Mouse (Mus musculus) liver, embryonic 15.5 days (tissue): ENCODE data around the gene Tbc1d13. TPM values are rescaled to one million over a fixed set of nuclear protein-coding genes. Genes with fewer than 3 reads are reported as not detected.
A peak's percentile ranks its signal among the peaks of the same experiment; 100 is the strongest.
"Not testable (repeated sequence)": the region's sequence is repeated elsewhere in the genome, so short reads cannot be mapped to it uniquely, and the experiment has no call there.

Experiments
- ATAC-seq: fragments of 200-750 bp; cut with Nextera tagmentation; 2 replicates; pipeline ENCODE4 v1.8.0; 2017; ENCODE audit warnings: moderate number of reproducible peaks, mild to moderate bottlenecking, moderate library complexity; ENCODE audit not compliant: insufficient read depth
- H3K27ac ChIP-seq: fragments of 300-500 bp; sonication (generic); replicated peaks from 2 replicates; pipeline ENCODE4 v1.5.1; 2015; ENCODE audit warnings: mild to moderate bottlenecking, inconsistent platforms
- H3K27me3 ChIP-seq: fragments of 300-500 bp; sonication (generic); 2 replicates; pipeline ENCODE4 v1.6.1; 2015; ENCODE audit warnings: mild to moderate bottlenecking, inconsistent platforms
- H3K36me3 ChIP-seq: fragments of 300-500 bp; sonication (generic); replicated peaks from 2 replicates; pipeline ENCODE4 v1.6.1; 2015; ENCODE audit warnings: moderate library complexity, mild to moderate bottlenecking, inconsistent platforms
- H3K4me1 ChIP-seq: fragments of 300-500 bp; sonication (generic); replicated peaks from 2 replicates; pipeline ENCODE4 v1.6.1; 2015; ENCODE audit warnings: inconsistent platforms
- H3K4me2 ChIP-seq: fragments of 300-500 bp; sonication (generic); 2 replicates; pipeline ENCODE4 v1.6.1; 2015; ENCODE audit warnings: moderate library complexity, mild to moderate bottlenecking, inconsistent platforms
- H3K4me3 ChIP-seq: fragments of 300-500 bp; sonication (generic); replicated peaks from 2 replicates; pipeline ENCODE4 v1.5.1; 2015; ENCODE audit warnings: mild to moderate bottlenecking, inconsistent platforms
- H3K9ac ChIP-seq: fragments of 300-500 bp; sonication (generic); 2 replicates; pipeline ENCODE4 v1.6.1; 2015; ENCODE audit warnings: moderate library complexity, mild to moderate bottlenecking, inconsistent platforms
- H3K9me3 ChIP-seq: fragments of 300-500 bp; sonication (generic); replicated peaks from 2 replicates; pipeline ENCODE4 v1.6.1; 2016; ENCODE audit warnings: inconsistent platforms
- WGBS: fragments of 180-500 bp; shearing (Covaris S2); methylation state at CpG from one replicate; pipeline ENCODE4 v1.1.7; 2015; ENCODE audit warnings: mixed read lengths; ENCODE audit not compliant: insufficient replicate concordance; 5-methylcytosine and 5-hydroxymethylcytosine counted together
- polyA plus RNA-seq: library from polyadenylated mRNA; unstranded; fragments of >200 nt; fragmentation: Nextera tagmentation; extraction: Ambion mirVana; gene quantifications from 2 replicates; pipeline ENCODE4 v1.2.1, GENCODE M21; 2015

The Tbc1d13 gene
- polyA plus RNA-seq, 1 experiment from 2014 or later = 2.0 TPM

- ATAC-seq = not testable (repeated sequence)
- WGBS = 50% methylated on average over 7 of the region's 7 CpGs
Observed at GRCm38 (mm10) chr2:30178711-30179110, 45.2 kb downstream of the Tbc1d13 start.

GRCm38 (mm10) chr2:30182424-30182823, 48.9 kb downstream of the Tbc1d13 start:
- Histone ChIP-seq H3K4me1 (peaks cover 46% of the 10 kb centered on the region), H3K9ac (no peak overlapping the region), H3K27me3 (no peaks in the 10 kb centered on the region), H3K36me3 (peaks cover 13% of the 10 kb centered on the region), H3K4me3 (no peak overlapping the region), H3K9me3 (no peaks in the 10 kb centered on the region), H3K27ac (no peak overlapping the region), H3K4me2 (no peak overlapping the region)
- WGBS = 70% methylated on average over 2 of the region's 2 CpGs
- ATAC-seq = no peak

More at GRCm38 (mm10) chr2:30178711-30179110, 45.2 kb downstream of the Tbc1d13 start:
- not testable (repeated sequence) for H3K9me3 ChIP-seq, H3K9ac ChIP-seq, H3K27me3 ChIP-seq, H3K27ac ChIP-seq
- Histone ChIP-seq H3K4me1 (peaks cover 24% of the 10 kb centered on the region), H3K4me2 (peak overlapping the region; percentile 90), H3K4me3 (peak overlapping the region; percentile 79), H3K36me3 (peaks cover 34% of the 10 kb centered on the region)

GRCm38 (mm10) chr2:30183721-30184120, 50.2 kb downstream of the Tbc1d13 start:
- Histone ChIP-seq H3K27me3 (no peaks in the 10 kb centered on the region), H3K4me1 (peaks cover 33% of the 10 kb centered on the region), H3K9me3 (no peaks in the 10 kb centered on the region), H3K36me3 (peaks cover 13% of the 10 kb centered on the region), H3K4me2 (no peak overlapping the region), H3K4me3 (no peak overlapping the region), H3K9ac (no peak overlapping the region), H3K27ac (no peak overlapping the region)
- ATAC-seq = no peak
- WGBS = 55% methylated on average over 3 of the region's 3 CpGs

- H3K27ac ChIP-seq = peak overlapping the region; percentile 63
Observed at GRCm38 (mm10) chr2:30185276-30185675, 51.7 kb downstream of the Tbc1d13 start.

GRCm38 (mm10) chr2:30185681-30186080, 52.1 kb downstream of the Tbc1d13 start:
- Histone ChIP-seq H3K4me2 (peak overlapping the region; percentile 35), H3K36me3 (peaks cover 13% of the 10 kb centered on the region), H3K27me3 (no peaks in the 10 kb centered on the region), H3K9me3 (no peaks in the 10 kb centered on the region), H3K4me1 (peaks cover 32% of the 10 kb centered on the region), H3K27ac (peak overlapping the region; percentile 63), H3K4me3 (no peak overlapping the region), H3K9ac (no peak overlapping the region)
- peak; percentile 46 for ATAC-seq
- 45% methylated on average over 3 of the region's 3 CpGs for WGBS

More at GRCm38 (mm10) chr2:30185276-30185675, 51.7 kb downstream of the Tbc1d13 start:
- H3K36me3 ChIP-seq = peaks cover 13% of the 10 kb centered on the region
- H3K9ac ChIP-seq = no peak overlapping the region
- no peak overlapping the region for H3K4me3 ChIP-seq
- peaks cover 32% of the 10 kb centered on the region for H3K4me1 ChIP-seq
- H3K4me2 ChIP-seq = peak overlapping the region; percentile 35
- no peaks in the 10 kb centered on the region for H3K27me3 ChIP-seq
- peak; percentile 93 for ATAC-seq
- H3K9me3 ChIP-seq = no peaks in the 10 kb centered on the region
- 32% methylated on average over 6 of the region's 6 CpGs for WGBS

- Histone ChIP-seq H3K36me3 (no peaks in the 10 kb centered on the region), H3K4me2 (no peak overlapping the region), H3K27ac (no peak overlapping the region), H3K4me1 (peaks cover 9% of the 10 kb centered on the region), H3K4me3 (no peak overlapping the region), H3K9me3 (no peaks in the 10 kb centered on the region), H3K27me3 (no peaks in the 10 kb centered on the region), H3K9ac (no peak overlapping the region)
- ATAC-seq = no peak
- WGBS = 71% methylated on average over 12 of the region's 12 CpGs
Observed at GRCm38 (mm10) chr2:30191790-30192580, 58.4 kb downstream of the Tbc1d13 start.

GRCm38 (mm10) chr2:30194656-30195055, 61.1 kb downstream of the Tbc1d13 start:
- Histone ChIP-seq H3K36me3 (no peaks in the 10 kb centered on the region), H3K9me3 (no peaks in the 10 kb centered on the region), H3K4me2 (no peak overlapping the region), H3K4me1 (peaks cover 26% of the 10 kb centered on the region), H3K27me3 (no peaks in the 10 kb centered on the region), H3K4me3 (no peak overlapping the region), H3K27ac (no peak overlapping the region), H3K9ac (no peak overlapping the region)
- WGBS = 75% methylated on average over 3 of the region's 3 CpGs
- ATAC-seq = no peak

- H3K27me3 ChIP-seq = no peaks in the 10 kb centered on the region
- ATAC-seq = no peak
- 0 out of 2 replicates have a peak overlapping the region, but pooled peaks have one; percentile 6 for H3K27ac ChIP-seq
- 60% methylated on average over 4 of the region's 4 CpGs for WGBS
- no peak overlapping the region for H3K9ac ChIP-seq
- no peak overlapping the region for H3K4me3 ChIP-seq
- no peaks in the 10 kb centered on the region for H3K9me3 ChIP-seq
- no peaks in the 10 kb centered on the region for H3K36me3 ChIP-seq
- peaks cover 32% of the 10 kb centered on the region for H3K4me1 ChIP-seq
- no peak overlapping the region for H3K4me2 ChIP-seq
Observed at GRCm38 (mm10) chr2:30198021-30198420, 64.5 kb downstream of the Tbc1d13 start.

- Histone ChIP-seq H3K9ac (no peak overlapping the region), H3K27ac (peak overlapping the region; percentile 81), H3K4me3 (no peak overlapping the region), H3K4me1 (peaks cover 46% of the 10 kb centered on the region), H3K27me3 (no peaks in the 10 kb centered on the region), H3K36me3 (no peaks in the 10 kb centered on the region), H3K9me3 (no peaks in the 10 kb centered on the region), H3K4me2 (no peak overlapping the region)
- peak; percentile 62 for ATAC-seq
- WGBS = 33% methylated on average over 1 of the region's 1 CpGs
Observed at GRCm38 (mm10) chr2:30199984-30200383, 66.4 kb downstream of the Tbc1d13 start.

GRCm38 (mm10) chr2:30200388-30200925, 66.9 kb downstream of the Tbc1d13 start:
- H3K36me3 ChIP-seq = no peaks in the 10 kb centered on the region
- WGBS = 60% methylated on average over 5 of the region's 5 CpGs
- no peak overlapping the region for H3K4me2 ChIP-seq

More at GRCm38 (mm10) chr2:30200388-30200925, 66.9 kb downstream of the Tbc1d13 start:
- H3K27me3 ChIP-seq = no peaks in the 10 kb centered on the region
- no peak overlapping the region for H3K9ac ChIP-seq
- peak overlapping the region; percentile 81 for H3K27ac ChIP-seq
- ATAC-seq = peak; percentile 65
- H3K4me1 ChIP-seq = peaks cover 51% of the 10 kb centered on the region
- H3K4me3 ChIP-seq = no peak overlapping the region
- no peaks in the 10 kb centered on the region for H3K9me3 ChIP-seq
